Mouse (Mus musculus) monocyte, adult 59 days (primary cell): Measurements from ENCODE around the gene Gm42688. TPM values are rescaled to one million over a fixed set of nuclear protein-coding genes. Genes with fewer than 3 reads are reported as not detected.

Experiments
- total RNA-seq, 2 experiments: library from RNA; stranded (reverse); gene quantifications; one replicate each; pipeline ENCODE4 v1.2.4; 2023

Gene Gm42688
- total RNA-seq, result 1 to 10 TPM; 5.8 to 6.9 TPM

DNA sequence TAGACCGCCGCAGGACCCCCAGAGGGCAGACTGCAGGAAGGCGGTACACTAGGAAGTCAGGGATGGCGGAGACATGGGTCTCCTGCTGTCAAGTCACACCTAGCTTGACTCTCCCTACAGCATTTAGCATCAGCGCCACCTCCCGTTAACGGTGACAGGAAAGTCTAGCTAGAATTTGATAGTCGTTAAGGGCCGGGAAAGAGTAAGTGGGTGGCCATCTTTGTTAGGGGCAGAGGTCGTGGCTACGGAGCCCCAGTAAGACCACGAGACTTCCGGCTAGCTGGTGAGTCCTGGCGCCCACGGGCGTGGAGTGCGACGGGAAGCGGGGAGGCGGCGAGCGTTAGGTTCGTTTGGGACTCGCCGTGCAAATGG lies at the start of gene Gm42688, which contains the start of gene Ccdc142:
TSS of gene Gm42688 (plus strand) at position 302 of the 372 bp plus-strand sequence.
TSS of gene Ccdc142 (plus strand) at position 286 of the 372 bp plus-strand sequence.

DNA sequence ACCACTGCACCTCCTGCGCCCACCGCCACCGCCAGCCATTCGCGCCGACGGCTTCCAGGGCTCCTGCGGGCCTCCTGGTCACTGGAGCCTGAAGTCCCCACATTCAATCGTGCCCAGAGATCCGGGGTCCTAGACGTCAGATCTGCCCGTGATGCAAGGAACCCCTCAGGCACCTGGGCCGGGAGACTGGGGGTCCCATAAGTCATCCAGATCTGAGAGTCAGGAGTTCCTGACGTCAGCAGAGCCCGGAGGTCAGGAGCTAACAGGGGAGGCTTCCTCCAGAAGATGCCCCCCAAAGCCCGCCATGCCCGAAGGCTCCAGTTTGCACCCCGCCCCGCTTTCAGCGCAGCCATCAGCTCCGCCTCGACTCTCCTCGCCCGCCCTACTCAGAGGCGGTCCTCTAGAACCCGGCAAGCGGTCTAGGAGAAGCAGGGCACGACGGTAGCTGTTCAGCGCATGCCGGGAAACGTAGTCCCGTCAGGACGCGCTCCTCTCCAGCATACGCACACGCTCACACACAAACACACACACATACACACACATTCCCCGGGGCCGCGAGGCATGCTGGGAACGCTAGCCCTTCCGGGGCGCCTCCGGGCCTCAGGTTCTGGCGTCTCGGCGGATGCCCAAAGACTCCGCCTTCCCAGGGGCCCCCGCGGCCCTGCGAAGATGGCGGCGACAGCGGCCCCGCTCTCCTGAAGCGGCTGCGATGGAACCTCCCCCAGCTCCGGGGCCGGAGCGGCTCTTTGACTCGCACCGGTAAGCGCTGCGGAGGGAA lies 47.2 kb upstream of the Gm42688 start, which contains the start of gene Aup1:
TSS of gene Aup1 (plus strand) at position 448 of the 778 bp plus-strand sequence.

DNA sequence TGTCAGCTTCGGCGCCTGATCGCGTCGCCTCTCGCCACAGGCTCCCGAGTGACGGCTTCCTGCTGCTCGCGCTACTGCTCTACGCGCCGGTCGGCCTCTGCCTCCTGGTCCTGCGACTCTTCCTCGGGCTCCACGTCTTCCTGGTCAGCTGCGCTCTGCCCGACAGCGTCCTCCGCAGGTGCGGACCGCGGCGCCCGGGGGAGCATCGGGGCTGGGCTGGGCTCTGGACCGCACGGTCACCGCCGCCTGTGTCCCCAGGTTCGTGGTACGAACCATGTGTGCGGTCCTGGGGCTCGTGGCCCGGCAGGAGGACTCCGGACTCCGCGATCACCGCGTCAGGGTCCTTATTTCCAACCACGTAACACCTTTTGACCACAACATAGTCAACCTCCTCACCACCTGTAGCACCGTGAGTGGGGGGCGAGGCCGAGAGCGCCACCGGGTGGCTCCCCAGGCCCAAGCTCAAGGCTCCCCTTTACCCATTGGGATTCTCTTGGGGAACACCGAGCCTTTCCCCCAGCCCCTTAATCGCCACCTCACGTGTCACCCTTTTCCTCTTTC lies 46.5 kb upstream of the Gm42688 start, which contains the start of gene Htra2:
TSS of gene Htra2 (minus strand) at position 403 of the 561 bp plus-strand sequence.

DNA sequence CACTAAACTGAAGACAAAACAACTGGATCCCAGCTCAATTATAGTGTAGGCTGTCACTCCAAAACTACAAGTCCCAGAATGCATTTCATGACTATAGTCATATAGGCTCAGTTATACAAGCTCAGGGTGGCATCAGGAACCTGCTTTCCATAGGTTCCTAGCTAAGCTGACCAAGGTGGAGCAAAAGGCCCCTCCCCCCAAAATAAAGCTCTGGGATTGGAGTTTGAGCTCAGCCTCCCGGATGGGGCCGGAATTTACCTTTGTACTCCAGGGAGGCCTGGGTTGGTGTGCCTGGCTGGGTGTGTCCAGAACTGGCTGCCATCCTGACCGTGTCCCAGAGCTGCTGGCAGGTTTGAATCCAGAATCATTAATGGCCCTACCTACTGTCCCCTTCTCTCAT lies 43.6 kb upstream of the Gm42688 start, which contains the start of gene Dqx1:
TSS of gene Dqx1 (plus strand) at position 55 of the 400 bp plus-strand sequence.

DNA sequence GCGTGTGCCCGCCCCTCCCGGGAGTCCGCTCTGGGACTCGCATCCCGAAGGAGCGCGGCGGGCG lies 31.3 kb upstream of the Gm42688 start, which contains the start of gene Tlx2:
TSS of gene Tlx2 (minus strand) at position 47 of the 64 bp plus-strand sequence.

DNA sequence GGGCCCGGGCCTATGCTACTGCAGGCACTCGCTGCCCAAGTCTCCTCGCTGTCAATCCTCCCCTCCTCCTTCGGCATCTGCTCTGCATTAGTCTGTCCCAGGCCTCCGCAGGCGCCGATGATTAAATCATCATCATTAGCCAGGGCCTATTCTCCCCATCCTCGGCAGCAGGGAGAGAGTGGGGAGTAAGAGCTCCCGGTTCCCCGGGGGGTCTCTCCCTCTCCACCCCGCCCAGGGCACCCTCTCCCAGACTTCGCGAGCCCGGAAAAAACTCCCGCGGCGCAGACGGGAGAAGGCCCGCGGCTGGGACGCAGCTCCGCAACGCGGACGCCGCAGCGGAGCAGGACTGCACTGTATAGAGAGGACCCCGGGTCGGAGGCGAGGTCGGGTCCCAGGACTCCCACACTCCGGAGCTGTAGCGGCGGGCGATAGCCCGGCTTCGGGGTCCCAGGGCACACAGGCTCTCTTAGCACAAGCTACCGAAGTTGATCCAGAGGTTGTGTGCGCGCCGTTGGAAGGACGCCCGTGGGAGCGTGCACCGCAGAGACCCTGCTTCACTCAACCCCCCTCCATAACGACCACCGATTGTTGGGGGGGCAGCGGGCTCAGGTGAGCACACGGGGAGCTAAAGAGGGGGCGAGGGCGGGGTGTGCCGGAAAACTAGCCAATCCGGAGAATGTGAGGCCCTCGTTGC lies 23.6 kb upstream of the Gm42688 start, which contains the start of gene Pcgf1:
TSS of gene Pcgf1 (plus strand) at position 240 of the 694 bp plus-strand sequence.

DNA sequence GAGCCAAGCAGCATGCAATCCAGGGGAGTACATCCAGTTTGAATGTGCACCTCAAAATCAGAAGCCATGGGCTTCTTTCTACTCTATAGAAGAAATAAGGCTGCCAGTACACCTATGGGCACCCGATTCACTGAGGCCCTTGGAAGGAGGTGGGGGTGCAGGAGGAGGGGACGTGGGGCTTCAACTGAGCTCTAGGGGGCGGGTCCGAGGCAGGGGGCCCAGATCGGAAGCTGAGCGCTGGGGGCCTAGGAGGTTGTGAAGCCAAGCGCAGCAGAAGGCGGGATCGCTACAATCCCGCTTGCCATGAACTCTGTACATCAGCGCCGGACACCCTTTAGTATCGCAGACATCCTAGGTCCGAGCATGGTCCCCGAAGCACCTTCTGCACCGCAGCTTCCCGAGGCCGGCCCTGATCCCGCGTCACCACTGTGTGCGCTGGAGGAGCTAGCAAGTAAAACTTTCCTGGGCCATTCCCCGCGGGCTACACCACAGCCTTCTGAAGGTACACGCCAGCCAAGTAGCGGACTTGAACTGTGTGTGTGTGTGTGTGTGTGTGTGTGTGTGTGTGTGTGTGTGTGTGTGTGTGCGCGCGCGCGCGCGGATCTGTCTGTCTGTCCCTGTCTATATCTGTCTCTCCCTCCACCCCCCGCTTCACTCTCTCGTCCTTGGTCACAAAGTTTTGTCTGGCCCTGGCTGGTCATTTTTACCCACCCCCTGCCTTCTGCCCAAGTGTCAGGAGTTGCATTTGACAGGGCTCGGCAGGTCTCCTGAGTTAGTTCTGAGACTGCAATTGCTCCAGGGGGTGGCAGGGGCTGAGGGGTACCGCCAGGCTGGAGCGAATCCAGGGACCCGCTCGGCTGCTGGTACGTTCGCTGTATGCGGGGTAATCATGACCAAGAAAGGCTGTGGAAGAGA lies 15.0 kb upstream of the Gm42688 start, which contains the start of gene Lbx2:
TSS of gene Lbx2 (plus strand) at position 247 of the 915 bp plus-strand sequence.

DNA sequence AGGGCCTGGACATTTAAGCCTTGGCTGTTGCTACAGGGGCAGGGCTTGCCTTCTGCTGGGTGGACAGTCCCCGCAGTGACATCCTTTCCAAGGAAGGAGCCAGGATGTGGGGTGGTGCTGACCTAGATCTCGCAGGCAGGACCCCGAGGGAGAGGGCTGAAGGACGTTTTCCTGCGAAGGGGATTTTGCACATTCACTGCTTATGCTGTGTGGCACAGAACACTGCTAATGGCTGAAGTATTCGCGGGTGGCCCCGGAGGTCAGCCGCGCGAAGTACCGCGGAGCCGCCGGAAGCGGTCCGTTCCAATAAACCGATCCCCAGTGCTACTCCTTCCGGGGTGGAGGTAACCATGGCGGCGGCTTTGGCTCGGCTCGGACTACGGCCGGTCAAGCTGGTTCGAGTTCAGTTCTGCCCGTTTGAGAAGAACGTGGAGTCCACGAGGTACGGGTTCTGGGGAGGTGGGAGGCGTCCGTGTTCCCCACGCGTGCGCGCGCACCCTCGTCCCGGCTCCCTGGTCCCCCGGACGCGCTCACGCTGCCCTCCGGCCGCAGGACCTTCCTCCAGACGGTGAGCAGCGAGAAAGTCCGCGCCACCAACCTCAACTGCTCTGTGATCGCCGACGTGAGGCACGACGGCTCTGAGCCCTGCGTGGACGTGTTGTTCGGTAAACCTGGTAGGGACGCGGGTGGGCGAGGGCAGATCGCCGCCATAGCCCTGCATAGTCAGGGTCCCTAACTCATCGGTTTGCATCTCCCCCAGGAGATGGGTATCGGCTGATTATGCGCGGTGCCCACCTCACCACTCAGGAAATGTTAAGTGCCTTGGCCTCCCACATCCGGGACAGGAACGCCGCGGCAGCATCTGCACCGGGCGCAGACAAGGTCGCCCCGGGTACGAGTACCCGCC lies 7.6 kb downstream of the Gm42688 start, which contains the start of gene Mrpl53:
TSS of gene Mrpl53 (plus strand) at position 279 of the 907 bp plus-strand sequence.

DNA sequence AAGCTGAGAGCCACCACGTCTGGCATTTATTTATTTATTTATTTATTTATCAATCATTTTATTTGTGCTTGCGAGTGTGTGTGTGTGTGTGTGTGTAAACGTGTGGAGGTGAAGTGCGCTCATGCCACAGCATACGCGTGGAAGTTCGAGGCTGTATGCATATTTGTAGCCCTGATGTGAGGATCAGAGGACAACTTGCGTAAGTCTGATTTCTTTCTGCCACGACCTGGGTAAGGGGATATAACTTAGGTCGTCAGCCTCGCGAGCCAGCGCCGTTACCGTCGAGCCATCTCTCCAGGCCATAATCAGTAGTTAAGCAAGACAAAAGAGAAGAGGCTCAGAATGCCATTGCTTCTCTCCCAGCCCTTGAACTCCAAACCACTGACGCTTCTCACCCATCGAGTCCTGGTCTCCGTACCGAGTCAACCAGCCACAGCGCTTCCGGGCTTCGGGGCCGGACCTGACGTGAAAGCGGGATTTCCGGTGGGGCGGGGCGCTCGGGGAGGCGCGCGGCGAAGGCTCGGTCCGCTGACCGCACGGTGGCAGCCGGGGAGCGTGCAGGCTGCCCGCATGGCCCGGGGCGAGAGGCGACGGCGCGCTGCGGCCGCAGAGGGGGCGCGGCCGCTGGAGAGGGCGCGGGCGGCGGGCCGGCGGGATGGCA lies 13.7 kb downstream of the Gm42688 start, which contains the start of gene Mogs:
TSS of gene Mogs (plus strand) at position 486 of the 661 bp plus-strand sequence.

DNA sequence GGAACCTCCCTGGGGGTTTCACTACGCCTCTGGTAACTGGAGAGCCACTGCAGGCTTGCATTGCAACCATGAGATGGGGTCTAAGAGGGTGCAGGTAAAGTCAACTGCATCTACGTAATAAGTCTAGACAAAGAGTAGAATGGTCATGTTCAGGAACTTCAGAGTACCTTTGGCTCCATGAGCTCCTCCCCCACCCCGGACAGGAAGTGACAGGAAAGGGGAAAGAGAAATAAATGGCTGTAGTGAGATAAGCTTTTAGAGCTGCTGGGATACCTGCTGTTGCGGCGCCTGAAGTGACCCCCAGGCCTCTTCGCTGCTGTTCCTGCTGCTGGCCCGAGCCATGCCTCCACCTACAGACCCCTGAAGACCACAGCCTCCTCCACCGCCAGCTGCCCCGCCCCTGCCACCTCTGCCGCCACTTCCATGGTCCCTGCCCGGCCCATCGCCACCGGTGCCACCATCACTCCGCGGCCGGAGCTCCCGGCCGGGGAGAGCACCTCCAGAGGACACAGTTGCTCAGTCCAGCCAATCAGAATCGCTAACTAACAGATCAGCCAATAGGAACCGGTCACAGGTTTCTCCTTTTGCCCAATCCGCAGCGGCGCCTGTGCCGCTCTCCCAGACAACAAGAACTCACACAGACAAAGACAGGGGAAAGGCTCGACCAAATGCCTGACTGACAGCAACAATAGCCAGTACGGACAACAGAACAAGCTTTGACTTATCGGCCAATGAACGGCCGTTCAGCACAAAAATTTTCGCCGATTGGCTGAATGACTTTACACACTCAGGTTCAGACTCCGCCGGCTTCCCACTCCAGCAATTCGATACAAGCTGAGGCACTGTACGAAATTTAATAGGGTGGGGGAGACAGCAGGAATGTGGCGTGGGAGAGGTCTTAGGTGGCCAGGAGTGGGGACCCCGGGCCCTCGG lies 19.8 kb downstream of the Gm42688 start, which contains the start of gene Wbp1:
TSS of gene Wbp1 (minus strand) at position 630 of the 933 bp plus-strand sequence.

DNA sequence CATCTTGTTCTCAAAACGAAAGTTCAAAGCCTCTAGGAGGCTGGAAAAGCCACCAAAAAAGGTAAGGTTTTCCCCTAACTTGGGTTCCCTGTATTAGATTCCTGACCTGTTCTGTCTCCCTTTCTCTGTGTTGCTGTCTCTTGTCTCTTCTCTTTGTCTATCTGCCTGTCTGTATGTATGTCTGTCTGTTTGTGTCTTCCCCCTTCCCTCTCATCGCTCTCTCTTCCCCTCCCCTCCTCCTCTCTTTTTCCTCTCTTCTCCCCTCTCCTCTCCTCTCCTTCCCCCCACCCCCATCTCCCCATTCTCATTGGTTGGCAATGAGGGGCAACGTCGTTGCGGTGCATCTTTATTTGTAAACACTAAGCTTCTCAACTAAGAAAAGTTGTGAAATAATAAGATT lies 23.9 kb downstream of the Gm42688 start, which contains the start of gene Ino80b:
TSS of gene Ino80b (minus strand) at position 101 of the 400 bp plus-strand sequence.

DNA sequence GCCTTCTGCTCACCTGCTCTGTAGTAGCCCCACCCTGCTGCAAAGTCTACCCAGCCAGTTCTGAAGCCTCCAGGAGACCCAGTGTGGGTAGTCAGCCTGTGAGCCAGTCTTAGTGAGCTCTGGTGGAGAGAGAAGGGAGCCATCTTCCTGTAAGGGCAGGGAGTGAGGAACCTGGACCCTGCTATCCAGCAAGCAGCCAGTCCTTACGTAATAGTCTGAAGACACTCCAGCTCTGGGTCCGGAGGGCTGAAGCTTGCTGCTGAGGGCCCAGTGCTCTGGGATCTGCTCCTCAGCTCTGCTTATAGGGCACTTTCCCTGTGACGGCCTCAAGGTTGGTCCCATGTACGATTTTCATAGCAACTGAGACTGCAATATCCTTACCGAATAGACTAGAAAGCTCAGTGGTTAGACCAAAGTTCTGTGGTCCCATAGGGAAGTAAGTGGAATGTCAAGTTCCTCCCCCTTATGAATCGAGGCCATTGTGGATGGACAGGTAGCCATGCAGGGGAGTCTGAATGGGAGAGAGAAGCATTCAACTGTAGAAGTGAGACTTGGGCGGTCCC lies 33.6 kb downstream of the Gm42688 start, which contains the start of gene Rtkn:
TSS of gene Rtkn (plus strand) at position 513 of the 563 bp plus-strand sequence.

DNA sequence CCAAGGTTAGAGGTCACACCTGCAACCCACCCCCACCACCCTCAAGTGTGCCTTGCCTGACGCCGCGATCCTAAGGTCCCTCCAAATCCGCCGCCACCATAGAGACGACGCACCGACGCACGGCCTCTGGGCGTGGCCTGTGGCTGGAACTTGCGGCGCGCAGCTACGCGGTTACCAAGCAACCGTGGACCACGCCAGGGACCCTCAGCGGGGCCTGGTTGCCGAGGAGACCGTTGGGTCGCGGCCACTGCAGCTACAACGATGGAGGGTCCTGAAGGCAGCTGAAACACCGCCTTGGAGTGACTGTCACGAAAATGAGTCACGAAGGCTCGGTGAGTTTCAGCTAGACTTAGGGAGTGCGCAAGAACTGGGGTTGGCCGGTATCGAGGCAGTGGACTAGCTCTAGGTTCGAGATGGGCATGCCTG lies 54.9 kb downstream of the Gm42688 start, which contains the start of the genes Wdr54 and 1700003E16Rik:
TSS of gene Wdr54 (minus strand) at position 139 of the 426 bp plus-strand sequence.
TSS of gene 1700003E16Rik (plus strand) at position 146 of the 426 bp plus-strand sequence.

Other genes with a start within 250 kb of the Gm42688 start
- gene Sema4f, start 161.8 kb upstream of the Gm42688 start, total RNA-seq, result under 1 TPM; 0.27 to 0.60 TPM
- gene M1ap, start 154.7 kb upstream of the Gm42688 start, total RNA-seq, result 1 to 10 TPM; 1.8 to 2.7 TPM
- 10 to 100 TPM; 54.7 to 55.2 TPM for gene Dok1, start 68.1 kb upstream of the Gm42688 start, total RNA-seq
- gene Loxl3, start 67.4 kb upstream of the Gm42688 start, total RNA-seq, result 1 to 10 TPM; 2.1 to 2.2 TPM
- gene Aup1, start 47.1 kb upstream of the Gm42688 start, total RNA-seq, result 100 to 1,000 TPM; 353 to 380 TPM
- 100 to 1,000 TPM in 1 of 2 experiments, 10 to 100 TPM in 1; 94.4 to 101 TPM for gene Htra2, start 46.3 kb upstream of the Gm42688 start, total RNA-seq
- 1 to 10 TPM; 6.2 to 6.5 TPM for gene Dqx1, start 43.8 kb upstream of the Gm42688 start, total RNA-seq
- gene Tlx2, start 31.3 kb upstream of the Gm42688 start, total RNA-seq, result not detected
- gene Pcgf1, start 23.7 kb upstream of the Gm42688 start, total RNA-seq, result 10 to 100 TPM; 22.7 to 26.8 TPM
- gene Lbx2, start 15.2 kb upstream of the Gm42688 start, total RNA-seq, result not detected
- 1 to 10 TPM; 6.0 to 8.2 TPM for gene Ccdc142, start within 50 bp of the Gm42688 start, total RNA-seq
- 10 to 100 TPM; 23.5 to 23.7 TPM for gene Mrpl53, start 7.4 kb downstream of the Gm42688 start, total RNA-seq
- 10 to 100 TPM; 34.1 to 37.5 TPM for gene Mogs, start 13.9 kb downstream of the Gm42688 start, total RNA-seq
- gene Wbp1, start 19.9 kb downstream of the Gm42688 start, total RNA-seq, result 10 to 100 TPM; 23.8 to 26.6 TPM
- 10 to 100 TPM; 26.6 to 28.6 TPM for gene Ino80b, start 23.8 kb downstream of the Gm42688 start, total RNA-seq
- gene Rtkn, start 33.8 kb downstream of the Gm42688 start, total RNA-seq, result under 1 TPM in 1 of 2 experiments, not detected in 1; 0.30 TPM
- gene Wdr54, start 54.8 kb downstream of the Gm42688 start, total RNA-seq, result under 1 TPM in 1 of 2 experiments, not detected in 1; 0.34 TPM
- not detected for gene 1700003E16Rik, start 54.8 kb downstream of the Gm42688 start, total RNA-seq
- gene Dctn1, start 64.3 kb downstream of the Gm42688 start, total RNA-seq, result 100 to 1,000 TPM; 127 TPM
- not detected for gene Slc4a5, start 118.2 kb downstream of the Gm42688 start, total RNA-seq
- gene Mthfd2, start 224.3 kb downstream of the Gm42688 start, total RNA-seq, result 10 to 100 TPM; 21.3 to 21.8 TPM
- gene Mob1a, start 224.4 kb downstream of the Gm42688 start, total RNA-seq, result 100 to 1,000 TPM; 204 to 207 TPM
- 10 to 100 TPM; 11.2 to 11.4 TPM for gene Bola3, start 247.5 kb downstream of the Gm42688 start, total RNA-seq